Mouse (Mus musculus): ENCODE measurements around the gene Iqcb1.
"Not testable (repeated sequence)": the region's sequence is repeated elsewhere in the genome, so short reads cannot be mapped to it uniquely, and the experiment has no call there.

The Iqcb1 gene

DNA sequence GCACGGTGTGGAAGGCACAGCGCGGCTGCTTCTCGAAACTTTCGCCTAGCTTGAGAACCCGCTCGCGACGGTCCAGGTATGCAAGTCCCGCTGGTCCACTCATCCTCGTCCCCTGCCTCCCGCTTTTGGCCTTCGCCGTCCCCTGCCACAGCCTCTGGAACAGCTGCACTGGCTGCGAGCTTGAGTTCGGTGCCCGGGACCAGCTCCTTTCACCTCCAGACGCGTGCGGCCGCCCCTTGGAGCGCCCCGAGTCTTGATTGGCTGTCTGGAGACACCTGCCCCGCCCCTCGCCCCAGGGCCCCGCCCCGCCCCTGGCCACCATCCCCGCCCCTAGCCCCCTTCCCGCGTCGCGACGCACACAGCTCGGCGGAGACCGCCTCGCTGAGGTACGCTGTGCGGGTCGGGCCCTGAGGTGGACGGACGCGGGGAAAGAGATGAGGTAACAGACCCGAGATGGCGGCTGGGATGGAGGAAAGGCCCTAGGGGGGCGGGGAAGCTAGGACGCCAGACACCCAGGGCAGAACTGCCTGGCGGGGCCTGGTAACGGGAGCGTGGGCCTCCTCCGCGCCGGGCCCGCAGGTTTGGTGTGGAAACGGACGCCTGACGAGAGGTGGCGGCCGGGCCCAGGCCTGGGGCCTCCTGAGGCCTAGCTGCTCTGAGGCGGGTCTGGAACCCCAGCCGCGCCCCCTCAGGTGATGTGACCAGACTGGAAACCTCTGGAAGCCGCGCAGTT, at the start of gene Iqcb1:
Gene Iqcb1, plus strand, starts transcription at position 332 of the 733 bp plus-strand sequence.
- peak; percentile 85 to 92 for DNase-seq (ENCODE audit: low spot score in 2 of 2)

DNA sequence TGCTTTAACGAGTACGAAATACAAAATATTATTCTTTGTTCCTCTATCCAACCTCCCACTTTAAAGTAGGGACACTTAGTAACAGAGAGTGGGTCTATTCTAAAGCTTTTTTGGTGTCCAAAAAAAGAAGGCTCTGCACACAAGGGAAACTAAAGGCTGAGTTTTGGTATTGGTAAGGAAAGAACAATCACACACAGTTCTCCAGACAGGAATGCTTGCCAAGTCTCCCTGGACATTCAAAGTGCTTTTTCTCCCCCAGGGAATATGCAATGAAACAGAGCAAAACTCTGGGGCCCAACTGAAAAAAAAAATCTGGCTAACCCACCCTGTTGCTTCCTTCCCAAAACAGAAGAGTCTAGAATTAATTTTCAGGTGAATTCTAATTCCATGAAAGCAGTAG, 44.0 kb upstream of the Iqcb1 start:
- no peak for DNase-seq (ENCODE audit: low spot score in 2 of 2)

DNA sequence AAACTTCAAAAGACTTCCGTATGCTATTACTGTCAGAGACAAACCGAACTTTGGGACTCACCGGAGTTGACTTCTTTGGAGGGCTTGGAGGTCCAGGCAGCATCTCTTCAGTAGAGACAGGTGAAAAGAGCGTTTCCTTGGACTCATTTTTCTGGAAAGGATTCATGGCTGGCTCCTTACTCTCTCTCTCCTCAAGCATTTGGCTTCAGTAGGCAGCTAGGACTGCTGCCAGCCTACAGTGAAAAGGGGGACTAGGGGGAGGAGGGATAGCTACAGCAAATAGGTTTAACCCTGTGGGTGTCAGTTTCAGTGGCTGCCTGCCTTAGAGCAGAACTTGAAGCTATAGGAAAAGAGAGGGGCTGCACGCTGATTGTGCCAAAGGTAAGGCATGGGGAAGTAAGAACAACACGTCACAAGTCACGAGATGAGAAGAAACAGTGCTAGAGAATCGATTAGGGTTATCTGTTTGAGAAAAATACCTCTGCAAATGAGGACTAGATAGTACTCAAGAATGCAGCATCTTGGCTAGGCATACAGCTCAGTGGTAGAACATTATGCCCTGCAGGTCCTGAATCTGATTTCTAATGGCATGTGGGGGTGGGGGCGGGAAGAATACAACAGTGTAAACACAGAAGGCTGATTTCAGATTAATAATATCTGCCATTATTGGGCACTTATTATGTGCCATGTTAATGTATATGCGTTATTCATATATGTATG, 43.4 kb upstream of the Iqcb1 start, which contains the start of gene Slc15a2:
Gene Slc15a2, minus strand, starts transcription at position 369 of the 720 bp plus-strand sequence.
- DNase-seq (ENCODE audit: low spot score in 2 of 2): no peak

DNA sequence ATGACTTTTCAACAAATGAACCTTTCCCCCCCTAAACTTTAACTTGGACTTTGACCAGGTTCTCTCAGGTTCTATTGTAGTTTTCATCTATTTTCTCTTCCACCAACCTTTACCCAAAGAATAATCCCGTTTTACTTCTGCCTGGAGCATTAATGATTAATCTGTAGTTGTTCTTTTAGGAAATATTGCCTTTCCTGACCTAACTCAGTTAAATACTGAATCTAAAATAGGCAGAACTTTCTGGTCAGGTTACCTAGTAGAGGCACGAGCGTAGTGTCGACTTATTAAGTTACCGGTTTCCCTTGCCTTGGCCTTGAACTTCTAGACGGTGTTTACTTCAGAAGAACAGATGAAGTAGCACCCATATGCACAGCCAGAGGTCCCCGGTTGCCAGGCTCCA, 41.7 kb upstream of the Iqcb1 start:
- no peak for DNase-seq (ENCODE audit: low spot score in 2 of 2)

DNA sequence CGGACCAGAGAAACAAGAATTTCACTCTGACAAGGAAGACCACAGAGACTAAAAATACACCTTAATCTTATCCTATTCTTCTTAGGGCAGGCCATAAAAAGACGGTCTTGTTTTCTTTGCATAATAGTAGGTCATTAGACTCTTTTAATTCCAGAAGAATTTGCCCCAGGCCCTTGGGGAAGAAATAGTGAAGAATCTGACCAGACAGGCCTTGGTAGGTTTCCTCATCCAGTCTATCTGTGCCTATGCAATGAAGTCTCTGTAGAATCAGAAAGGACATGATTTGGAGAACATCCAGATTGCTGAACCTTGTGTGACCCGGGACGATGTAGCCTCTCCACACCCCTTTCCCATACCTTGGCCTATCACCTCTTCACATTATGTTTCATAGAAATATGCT, 38.0 kb upstream of the Iqcb1 start:
- DNase-seq (ENCODE audit: low spot score in 2 of 2): no peak

DNA sequence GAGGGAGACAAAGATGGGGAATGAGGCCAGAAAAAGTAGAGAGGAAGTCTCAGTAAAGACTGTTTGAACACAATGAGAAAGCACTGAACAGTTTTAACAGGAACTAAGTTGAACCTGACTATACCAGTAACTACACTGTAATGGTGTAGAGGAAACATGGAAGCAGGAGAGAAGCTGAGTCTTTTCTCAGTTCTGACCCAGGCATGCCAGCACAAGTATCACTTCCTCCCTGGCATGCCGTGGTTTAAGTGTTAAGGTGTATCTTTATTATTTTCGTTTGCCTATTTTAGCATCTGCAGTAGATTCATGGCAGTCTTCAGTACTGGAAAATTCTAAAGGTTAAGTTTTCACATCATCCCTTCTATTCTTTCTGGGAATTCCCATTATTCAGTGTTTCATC, 33.2 kb upstream of the Iqcb1 start:
- DNase-seq (ENCODE audit: low spot score in 2 of 2): no peak

DNA sequence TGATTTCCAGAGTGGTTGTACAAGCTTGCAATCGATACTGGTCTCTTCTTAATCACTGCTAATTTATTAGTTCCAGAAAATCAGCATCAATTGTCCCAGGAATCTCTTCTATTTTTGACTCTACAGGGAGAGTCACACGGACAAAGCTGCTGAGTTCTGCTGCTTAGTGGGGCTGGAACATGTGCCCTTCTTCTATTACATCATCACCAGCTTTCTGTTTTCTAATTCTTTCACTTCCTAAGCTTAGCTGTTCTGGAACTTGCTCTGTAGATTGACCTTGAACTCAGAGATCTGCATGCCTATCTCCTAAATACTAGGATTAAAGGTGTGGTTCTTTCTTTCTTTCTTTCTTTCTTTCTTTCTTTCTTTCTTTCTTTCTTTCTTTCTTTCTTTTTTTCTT, 29.9 kb upstream of the Iqcb1 start:
- DNase-seq (ENCODE audit: low spot score in 2 of 2): no peak

DNA sequence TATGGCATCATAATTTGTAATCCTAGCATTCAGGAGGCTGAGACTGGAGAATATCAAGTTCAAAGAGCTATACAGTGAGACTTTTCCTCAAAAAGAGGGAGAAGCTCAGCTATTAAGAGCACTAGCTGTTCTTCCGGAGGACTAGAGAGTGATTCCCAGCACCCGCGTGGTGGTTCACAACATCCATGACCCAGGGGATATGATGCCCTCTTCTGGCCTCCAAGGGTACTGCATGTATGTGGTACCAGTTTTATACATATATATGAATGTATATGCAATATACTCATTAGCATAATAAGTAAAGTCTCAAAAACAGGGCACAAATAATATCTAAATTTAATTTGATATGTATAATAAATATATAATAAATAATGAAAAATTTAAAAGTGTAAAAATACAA, 25.8 kb upstream of the Iqcb1 start:
- DNase-seq (ENCODE audit: low spot score in 2 of 2): no peak

DNA sequence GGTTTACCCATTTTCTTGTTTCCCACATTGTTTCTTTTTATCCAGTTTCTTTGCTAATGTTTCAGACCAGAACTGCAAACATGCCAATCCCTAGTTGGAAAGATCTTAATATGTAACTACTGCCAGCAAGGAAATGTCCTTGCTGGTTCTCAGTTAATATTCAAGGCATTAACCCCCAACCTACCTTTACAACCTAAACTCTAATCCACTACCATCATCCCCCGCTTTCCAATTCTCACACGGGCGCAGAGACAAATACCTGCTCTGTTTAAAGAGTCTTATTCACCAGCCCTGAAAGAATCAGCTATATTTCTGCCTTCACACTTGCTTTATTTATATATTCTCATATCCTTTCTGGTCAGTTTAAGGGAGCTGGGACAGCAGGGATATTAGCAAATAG, 19.6 kb upstream of the Iqcb1 start:
- no peak for DNase-seq (ENCODE audit: low spot score in 2 of 2)

DNA sequence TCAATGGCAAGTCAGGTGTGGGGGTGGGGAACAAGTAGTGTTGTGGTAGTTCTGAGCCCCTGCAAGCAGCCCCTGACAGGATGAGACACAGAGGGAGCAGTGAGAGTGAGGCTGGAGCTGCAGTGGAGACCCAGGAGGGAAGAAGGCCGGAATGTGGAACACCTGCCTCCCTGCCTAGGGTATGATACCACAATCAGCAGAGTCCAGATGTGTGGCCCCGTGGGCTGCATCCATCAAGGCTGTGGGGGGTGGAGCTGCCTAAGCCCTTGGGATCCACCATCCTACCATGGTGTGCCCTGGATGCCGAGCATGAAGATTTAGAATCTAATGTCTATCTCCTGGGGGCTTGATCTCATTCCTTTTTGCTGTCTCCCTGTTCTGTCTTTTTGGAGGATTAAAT, 14.5 kb upstream of the Iqcb1 start:
- DNase-seq (ENCODE audit: low spot score in 2 of 2): no peak

DNA sequence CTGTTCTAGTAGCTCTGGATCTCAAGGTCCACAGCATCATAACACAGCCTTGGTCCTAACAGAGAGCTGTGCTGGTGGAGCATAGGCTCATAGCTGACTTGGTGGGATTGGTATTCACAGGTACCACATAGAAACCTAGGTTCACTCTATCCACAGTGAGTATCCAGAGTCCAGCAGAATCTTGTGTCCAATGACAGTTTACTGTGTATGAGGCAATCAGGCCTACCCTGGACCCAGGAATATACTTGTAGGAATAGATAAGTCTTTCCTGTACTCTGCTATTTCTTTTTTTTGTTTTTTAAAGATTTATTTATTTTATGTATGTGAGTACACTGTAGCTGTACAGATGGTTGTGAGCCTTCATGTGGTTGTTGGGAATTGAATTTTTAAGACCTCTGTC, 11.3 kb upstream of the Iqcb1 start:
- no peak for DNase-seq (ENCODE audit: low spot score in 2 of 2)

DNA sequence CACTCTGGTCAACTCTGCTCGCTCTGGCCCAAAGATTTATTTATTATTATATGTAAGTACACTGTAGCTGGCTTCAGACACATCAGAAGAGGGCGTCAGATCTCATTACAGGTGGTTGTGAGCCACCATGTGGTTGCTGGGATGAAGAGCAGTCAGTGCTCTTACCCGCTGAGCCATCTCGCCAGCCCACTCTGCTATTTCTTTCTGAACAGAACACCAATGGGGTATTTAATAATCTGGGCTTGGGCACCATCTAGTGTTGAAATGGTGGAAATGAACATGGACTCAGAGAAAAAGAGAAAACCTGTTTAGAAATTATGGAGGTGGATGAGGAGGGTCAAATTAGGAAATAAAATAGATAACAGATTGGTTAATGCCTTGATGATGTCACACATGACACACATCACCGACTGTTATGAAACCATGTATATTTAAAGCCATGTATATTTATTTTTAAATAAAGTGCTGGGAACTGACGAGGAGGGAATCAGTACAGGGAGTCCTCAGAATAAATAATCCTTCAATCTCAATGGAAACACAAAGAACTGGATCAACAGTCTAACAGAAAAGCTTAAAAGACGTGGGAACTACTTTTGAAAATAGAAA, 10.8 kb upstream of the Iqcb1 start:
- DNase-seq (ENCODE audit: low spot score in 2 of 2): peak; percentile 60 to 66

DNA sequence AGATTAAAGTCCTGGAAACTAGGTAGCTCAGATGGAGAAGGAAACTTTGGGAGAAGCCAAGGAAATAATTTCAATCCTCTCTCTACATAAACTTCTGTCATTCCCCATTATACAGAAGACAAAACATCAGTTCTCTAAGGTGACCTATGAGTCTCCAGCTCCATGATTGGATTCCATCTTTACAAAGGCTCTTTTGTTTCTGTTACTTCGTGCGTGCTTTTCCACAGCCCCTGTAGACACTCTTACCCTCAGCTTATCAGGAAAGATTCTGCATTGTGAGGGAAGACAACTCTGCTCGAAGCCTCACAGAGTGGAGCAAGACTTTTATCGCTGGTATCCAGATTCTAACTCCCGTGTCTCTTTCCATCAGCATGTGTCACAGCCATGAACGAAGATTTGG, 8.2 kb upstream of the Iqcb1 start:
- no peak for DNase-seq (ENCODE audit: low spot score in 2 of 2)

DNA sequence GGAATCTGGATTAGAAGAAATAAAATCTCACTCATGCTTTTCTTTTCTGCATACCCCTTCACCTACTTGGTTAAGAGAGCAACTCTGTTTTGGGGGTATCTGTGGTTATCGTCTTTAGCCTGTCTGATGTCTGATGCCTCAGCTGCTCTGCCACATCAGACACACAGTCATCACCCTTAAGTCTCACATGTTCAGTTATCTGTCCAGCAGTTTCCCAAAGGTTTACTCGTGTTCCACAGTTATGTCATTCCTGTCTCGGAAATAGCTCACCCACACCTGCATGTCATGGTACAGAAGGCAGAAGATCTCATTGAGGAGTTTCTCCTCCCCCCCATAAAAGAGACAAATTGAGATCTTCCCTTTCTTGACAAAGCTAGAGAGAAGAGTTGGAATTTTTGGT, 7.4 kb upstream of the Iqcb1 start:
- DNase-seq (ENCODE audit: low spot score in 2 of 2): no peak

DNA sequence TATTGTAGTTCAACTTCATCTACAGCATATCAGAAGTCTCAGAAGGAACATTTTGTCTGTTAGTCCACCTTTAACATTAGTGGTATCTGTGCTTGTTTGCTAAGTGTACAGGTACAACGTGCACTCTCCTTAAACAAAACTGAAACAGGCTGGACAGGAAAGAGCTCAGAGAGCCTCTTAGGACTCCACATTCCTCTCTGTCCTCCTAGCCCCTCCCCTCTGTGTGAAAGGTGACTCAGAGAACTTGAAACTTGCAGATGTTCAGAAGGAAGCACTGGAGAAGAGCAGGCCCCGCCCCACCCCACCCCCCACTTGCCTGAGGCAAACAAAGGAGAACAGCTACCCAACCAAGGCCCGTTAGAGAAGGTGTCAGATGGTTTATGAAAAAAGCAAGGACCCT, 6.7 kb upstream of the Iqcb1 start:
- peak in 1 of 2 experiments; percentile 16 for DNase-seq (ENCODE audit: low spot score in 2 of 2)

DNA sequence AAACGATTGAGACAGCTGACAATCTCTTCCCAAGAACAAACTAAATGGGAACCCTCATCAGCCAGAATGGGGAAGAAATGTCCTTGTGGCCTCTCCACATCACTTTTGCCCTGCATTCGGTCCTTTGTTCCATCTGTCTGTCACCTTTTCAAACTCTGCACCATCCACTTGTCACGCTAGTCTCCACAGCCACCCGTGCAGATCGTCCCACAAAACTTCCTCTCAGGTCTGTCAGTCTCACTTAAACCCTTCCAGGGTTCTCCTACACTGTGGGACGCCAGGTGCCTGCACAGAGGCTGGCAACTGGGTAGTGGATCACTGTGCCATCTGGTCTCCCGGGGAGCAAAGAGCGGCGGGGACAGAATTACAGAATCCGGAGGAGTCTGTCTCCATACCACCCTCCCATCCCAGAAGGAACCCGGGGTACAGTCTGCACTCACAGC, 553 bp upstream of the Iqcb1 start:
- no peak for DNase-seq (ENCODE audit: low spot score in 2 of 2)

DNA sequence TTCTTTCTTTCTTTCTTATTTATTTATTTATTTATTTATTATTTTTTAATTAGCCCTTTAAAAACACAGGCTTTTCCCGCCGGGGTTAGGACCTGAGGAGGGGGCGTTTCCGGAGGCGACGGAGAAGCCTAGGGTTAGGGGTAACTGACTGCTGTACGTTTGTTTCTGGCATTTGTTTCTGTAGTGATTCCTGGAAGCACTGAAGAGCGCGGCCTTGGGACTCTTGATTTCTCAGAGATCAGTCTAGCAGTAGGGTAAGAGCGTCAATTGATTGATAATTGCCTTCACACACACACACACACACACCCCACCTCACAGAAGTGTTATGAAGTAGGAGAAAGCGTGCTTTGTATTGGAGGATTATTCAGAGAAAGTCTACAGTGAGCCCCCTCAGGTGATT, 635 bp downstream of the Iqcb1 start:
- no peak for DNase-seq (ENCODE audit: low spot score in 2 of 2)

DNA sequence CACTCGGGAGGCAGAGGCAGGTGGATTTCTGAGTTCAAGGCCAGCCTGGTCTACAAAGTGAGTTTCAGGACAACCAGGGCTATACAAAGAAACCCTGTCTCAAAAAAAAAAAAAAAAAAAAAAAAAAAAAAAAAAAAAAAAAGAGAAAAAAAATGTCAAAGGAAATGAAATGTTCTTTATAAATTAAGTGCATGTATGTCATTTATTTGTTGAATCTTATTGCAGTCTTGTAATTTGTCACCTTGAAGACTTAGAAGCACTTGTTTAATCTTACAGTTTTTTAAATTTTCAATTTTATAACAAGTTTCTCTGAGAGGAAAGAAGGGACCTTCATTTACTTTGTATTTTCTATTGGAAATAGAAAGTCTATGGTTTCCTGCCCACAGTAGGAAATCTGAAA, 18.7 kb downstream of the Iqcb1 start:
- not testable (repeated sequence) for DNase-seq (ENCODE audit: low spot score in 2 of 2)

DNA sequence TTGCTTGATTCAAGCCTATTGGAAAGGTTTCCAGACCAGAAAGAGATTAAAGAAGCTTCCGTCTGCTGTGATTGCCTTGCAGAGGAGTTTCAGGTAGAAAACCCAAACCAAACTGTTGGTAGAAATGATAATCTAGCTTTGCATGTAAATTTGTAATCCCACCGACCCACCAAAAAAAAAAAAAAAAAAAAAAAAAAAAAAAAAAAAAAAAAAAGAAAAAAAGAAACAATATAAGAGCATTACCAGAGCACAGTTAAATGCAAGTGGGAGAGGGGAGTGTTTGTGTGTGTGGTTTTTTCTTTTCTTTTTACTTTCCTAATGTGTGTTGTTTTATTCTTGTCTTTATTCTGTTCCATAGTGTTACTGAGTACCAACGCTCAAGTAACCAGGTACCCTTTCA, 23.0 kb downstream of the Iqcb1 start:
- no peak for DNase-seq (ENCODE audit: low spot score in 2 of 2)

DNA sequence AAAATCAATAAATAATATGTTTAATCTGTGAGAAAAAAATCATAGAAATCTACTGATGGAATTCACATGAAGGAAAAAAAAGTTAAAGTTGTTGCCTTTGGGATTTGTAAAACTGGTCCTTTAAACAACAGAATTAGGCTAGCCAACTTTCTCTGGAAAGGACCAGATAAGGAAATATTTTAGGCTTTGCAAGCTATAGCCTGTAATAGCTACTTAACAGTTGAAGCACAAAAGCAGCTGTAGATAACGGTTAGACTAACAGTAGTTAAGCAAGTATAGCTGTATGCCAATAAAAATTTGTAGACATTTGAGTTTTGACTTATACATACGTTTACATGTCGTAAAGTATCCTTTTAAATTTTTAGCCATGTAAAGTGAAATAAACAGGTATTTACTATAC, 35.4 kb downstream of the Iqcb1 start:
- DNase-seq (ENCODE audit: low spot score in 2 of 2): no peak

DNA sequence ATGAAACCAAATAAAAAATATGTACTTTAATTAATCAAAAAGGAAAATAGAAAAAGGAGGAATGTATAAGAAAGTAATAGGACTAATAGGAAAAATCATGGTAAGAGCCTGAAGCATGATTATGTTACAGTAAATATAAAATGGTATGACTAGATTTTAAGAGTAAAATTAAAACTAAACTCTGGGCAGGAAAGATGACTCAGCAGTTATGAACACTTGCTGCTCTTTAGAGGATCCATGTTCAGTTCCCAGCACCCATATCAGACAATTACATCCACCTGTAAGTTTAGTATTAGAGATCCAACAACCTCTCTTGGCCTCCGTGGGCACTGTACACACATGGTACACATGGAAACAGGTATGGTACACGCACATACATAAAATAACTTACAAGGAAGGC, 41.3 kb downstream of the Iqcb1 start:
- no peak for DNase-seq (ENCODE audit: low spot score in 2 of 2)

DNA sequence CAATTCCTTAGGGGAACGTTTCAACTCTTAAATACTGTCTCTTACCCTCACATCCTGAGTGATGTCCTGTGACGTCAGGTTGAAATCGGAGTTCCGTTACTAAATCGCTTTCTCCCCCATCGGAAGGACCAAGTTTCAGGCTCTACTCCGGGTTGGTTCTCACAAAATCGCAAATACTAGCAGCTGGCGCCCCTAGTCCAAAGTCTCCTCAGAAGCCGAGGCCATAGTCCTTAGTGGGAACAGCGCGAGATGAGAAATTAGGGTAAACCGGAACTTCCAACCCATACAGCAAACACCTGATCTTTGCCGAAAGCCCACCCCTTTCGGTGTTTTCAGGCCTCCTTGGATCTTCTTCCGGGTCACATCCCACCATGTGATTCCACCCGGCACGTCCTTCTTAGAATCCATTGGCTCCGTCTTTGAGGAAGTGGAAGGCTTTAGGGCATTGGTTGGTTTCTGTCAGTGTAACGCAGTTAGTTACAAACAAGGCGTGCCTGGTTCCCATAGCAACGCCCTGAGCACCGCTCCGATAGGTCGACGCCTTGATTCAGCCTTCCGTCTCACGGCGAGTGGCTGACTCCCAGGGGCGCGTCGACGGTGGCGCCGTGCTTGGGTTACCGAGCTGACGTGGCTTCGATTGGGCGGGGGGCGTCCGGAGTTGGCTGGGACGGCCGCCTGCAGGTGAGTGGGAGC, 46.5 kb downstream of the Iqcb1 start, which contains the start of the genes Eaf2 and Golgb1:
Gene Eaf2, minus strand, starts transcription at position 421 of the 693 bp plus-strand sequence.
Gene Golgb1, plus strand, starts transcription at position 558 of the 693 bp plus-strand sequence.
- peak; percentile 92 to 94 for DNase-seq (ENCODE audit: low spot score in 2 of 2)

Data from spleen, postnatal 4 days (tissue).